Mouse (Mus musculus): ENCODE results near the gene Vmn2r57. TPM values are rescaled to one million over a fixed set of nuclear protein-coding genes. Genes with fewer than 3 reads are reported as not detected.
"Not testable (repeated sequence)": the region's sequence is repeated elsewhere in the genome, so short reads cannot be mapped to it uniquely, and the experiment has no call there.

Gene Vmn2r57
- under 1 TPM; 0.20 to 0.28 TPM for total RNA-seq (2021)
- long read RNA-seq, experiment 1, result 0 reads
- long read RNA-seq, experiment 2, result 0 reads

GRCm38 (mm10) chr7:41448596-41448995 is at the start of gene Vmn2r57:
Gene Vmn2r57 (minus strand): TSS chr7:41448696.
- DNase-seq (ENCODE audit: low spot score in 2 of 2), result not testable (repeated sequence)

- DNase-seq (ENCODE audit: low spot score in 2 of 2), result no peak
These were observed 49.4 kb upstream of the Vmn2r57 start for GRCm38 (mm10) chr7:41497871-41498270.

DNA sequence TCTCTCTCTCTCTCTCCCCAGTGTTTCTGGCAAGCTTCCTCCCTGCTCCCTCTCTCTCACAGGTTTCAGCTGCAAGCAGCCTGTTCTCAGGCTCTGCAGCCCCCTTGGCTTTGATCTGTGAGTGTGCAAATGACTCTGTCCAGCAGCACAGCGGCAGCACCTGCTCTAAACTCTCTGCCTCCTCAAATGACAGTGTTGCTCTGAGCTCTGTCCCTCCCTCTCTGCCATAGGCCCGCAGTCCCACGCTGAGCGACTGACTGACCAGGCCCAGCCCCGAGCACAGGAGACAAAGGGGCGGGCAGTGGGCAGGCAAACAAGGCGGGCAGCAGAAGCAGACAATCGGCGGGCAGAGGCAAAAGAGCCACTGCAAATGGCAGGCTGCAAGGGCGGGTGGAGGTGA is 3.4 kb upstream of the Vmn2r57 start:
- no peak for DNase-seq (ENCODE audit: low spot score in 2 of 2)

DNA sequence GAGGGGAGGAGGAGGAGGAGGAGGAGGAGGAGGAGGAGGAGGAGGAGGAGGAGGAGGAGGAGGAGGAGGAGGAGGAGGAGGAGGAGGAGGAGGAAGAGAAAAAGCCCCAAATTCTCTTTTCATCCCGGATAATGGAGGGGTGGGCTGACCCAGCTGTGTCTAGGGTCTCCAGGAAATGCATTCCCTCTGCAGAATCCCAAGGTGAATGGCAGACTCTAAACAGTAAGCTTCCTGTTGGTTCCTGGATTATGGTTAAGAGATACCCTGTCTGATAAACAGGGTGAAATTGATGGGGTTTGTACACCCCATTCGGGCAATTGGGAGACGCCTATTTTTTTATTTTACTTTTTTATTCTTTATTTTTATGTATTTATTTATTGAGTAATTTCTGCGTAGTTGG is 54.4 kb downstream of the Vmn2r57 start:
- no peak for DNase-seq (ENCODE audit: low spot score in 2 of 2)

DNA sequence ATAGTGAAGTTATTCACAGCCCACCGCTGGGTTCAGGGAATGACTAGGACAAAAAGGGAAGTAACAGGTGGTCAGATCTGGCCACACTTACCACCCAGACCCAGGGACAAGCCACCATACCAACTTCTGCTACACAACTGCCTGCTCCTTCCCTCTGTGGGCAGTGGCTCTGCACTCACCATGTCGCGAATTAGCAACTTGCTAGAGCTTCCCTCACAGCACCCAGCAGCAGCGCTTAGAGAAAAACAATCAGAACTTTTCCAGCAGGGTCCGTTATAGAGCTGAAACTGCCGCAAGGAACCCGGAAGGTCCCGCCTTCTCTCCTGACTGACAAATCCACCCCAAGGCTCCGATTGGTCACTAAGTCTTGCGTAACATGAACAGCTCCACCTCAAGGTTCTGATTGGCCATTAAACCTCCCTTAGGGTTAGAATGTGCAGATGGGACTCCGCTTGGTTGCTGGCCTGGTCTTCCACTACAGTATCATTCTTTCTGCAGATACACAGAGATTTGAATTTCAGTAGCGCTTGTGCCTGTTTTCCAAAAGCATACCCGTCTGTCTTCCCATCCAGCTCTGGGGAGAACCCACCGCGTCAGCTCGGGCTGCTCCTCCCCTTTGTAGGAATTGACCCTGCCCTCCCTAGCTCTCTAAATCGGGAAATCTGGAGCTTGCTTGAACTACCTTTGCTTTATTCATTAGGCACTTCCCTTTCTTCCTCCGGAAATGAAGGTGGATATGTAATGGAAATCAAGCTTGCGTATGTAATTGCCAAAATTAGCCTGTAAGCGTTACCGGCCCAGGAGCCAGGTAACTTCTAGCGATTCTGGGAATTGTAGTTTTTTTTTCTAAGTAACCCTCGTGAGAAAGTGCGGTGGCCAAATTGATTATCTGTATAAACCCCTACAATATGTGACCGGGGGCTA is 55.2 kb downstream of the Vmn2r57 start, which contains the start of gene AI987944:
TSS of gene AI987944 (minus strand) at position 332 of the 924 bp plus-strand sequence.
- DNase-seq (ENCODE audit: low spot score in 2 of 2), result peak; percentile 20 to 53

Other genes starting within 250 kb of the Vmn2r57 start
- gene AI987944, start 55.3 kb downstream of the Vmn2r57 start, total RNA-seq (2021), result 10 to 100 TPM; 15.5 to 16.1 TPM
- gene Gm20449, start 50.7 kb upstream of the Vmn2r57 start, total RNA-seq (2021), result under 1 TPM in 1 of 2 experiments, not detected in 1; 0.14 TPM
- gene AW146154, start 51.2 kb upstream of the Vmn2r57 start, total RNA-seq (2021), result 10 to 100 TPM; 12.7 to 14.1 TPM
- under 1 TPM in 1 of 2 experiments, not detected in 1; 0.36 TPM for gene Gm6871, start 125.0 kb upstream of the Vmn2r57 start, total RNA-seq (2021)
- gene 2610021A01Rik, start 150.5 kb upstream of the Vmn2r57 start, total RNA-seq (2021), result 10 to 100 TPM; 27.4 to 30.1 TPM
- 10 to 100 TPM; 19.8 to 20.9 TPM for gene Zfp788, start 184.5 kb upstream of the Vmn2r57 start, total RNA-seq (2021)

Data from adrenal gland, postnatal 4 days (tissue).